Mouse (Mus musculus): ENCODE results near the gene Jakmip3.

Jakmip3 gene

DNA sequence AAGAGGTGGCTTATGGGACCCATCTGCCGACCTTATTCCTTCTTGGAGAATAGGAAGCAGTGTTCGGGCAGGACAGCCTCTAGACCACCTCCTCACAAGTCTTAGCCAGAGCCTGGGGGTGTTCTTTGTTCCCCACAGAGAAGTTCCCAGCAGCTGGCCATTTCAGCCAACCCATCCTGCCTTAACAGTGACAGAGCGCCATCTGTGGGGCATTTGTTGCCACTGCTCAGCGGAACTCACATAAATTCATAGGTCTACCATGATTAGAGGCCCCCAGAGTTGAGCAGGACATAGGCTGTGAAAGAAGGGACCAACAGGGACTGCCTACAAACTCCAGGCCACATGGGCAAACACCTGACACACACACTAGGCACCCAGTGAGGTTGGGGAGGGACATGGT lies 122.9 kb downstream of the Jakmip3 start:
- DNase-seq (ENCODE audit: low read depth, low spot score), result no peak

- peak; percentile 93 for DNase-seq (ENCODE audit: low read depth, low spot score)
Observed at GRCm38 (mm10) chr7:139068182-139068623, 127.7 kb downstream of the Jakmip3 start.

GRCm38 (mm10) chr7:139074189-139074588 lies 133.7 kb downstream of the Jakmip3 start:
- DNase-seq (ENCODE audit: low read depth, low spot score), result no peak

- DNase-seq (ENCODE audit: low read depth, low spot score), result peak; percentile 56
Observed at GRCm38 (mm10) chr7:139075054-139075794, 134.7 kb downstream of the Jakmip3 start.

DNA sequence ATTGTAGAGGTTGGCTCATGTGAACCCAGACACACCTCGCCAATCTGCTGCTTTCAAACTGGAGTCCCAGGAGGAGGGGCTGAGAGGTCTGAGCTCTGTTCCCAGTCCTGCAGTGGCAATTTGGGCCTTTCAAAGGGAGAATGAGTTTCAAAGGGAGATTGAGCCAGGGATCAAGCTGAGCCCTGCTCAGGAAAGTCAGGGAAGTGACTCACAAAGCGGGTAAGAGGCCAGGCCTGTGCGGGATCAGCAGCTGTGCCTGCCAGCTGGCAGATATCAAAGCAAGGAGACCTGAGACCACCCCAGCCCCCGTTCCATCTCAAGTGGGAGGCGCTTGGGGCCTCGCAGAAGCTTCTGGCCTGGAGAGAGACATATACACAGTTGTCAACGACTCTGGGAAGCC lies 136.8 kb downstream of the Jakmip3 start:
- peak; percentile 90 for DNase-seq (ENCODE audit: low read depth, low spot score)

GRCm38 (mm10) chr7:139078181-139078580 lies 137.7 kb downstream of the Jakmip3 start:
- peak; percentile 59 for DNase-seq (ENCODE audit: low read depth, low spot score)

GRCm38 (mm10) chr7:139079141-139079540 lies 138.6 kb downstream of the Jakmip3 start:
- DNase-seq (ENCODE audit: low read depth, low spot score), result no peak

- no peak for DNase-seq (ENCODE audit: low read depth, low spot score)
Observed at GRCm38 (mm10) chr7:139080714-139081113, 140.2 kb downstream of the Jakmip3 start.

DNA sequence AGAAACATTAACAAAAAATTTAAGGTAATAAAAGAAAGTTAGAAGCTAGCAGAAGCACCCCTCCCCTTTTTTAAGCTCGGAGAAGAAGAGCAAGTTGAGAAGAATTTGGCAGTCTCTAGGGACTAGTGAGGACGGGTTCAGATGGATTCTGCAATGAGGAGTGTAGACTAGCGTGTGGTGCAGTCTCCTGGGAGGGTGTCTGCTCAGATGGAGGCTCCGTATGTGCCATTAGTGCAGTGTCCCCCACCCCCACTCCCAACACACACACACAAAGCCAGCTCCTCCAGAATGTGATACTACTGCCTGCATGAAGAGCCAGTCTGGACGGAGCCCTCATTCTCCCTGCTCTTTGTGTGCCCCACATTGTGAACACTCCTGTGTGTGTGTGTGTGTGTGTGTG lies 140.6 kb downstream of the Jakmip3 start:
- no peak for DNase-seq (ENCODE audit: low read depth, low spot score)

- DNase-seq (ENCODE audit: low read depth, low spot score), result no peak
Observed at GRCm38 (mm10) chr7:139082281-139082680, 141.8 kb downstream of the Jakmip3 start.

DNA sequence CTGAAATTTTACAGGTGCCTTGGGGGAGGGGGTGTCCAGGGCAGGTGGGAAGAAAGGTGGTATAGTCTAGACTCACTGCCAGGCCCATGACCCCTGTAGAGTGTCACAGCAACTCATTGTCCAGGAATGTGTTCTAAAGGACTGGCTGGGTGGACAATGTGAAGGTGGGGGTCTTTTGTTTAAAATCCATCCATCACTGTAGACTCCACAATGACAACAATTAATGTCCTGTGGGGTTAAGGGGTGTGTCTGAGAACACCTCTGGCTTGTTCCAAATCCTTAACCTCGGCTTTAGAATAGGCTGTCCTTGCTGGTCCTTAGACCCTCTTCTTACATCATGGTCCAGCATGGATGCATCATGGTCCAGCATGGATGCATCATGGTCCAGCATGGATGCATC lies 143.8 kb downstream of the Jakmip3 start:
- no peak for DNase-seq (ENCODE audit: low read depth, low spot score)

- peak; percentile 96 for DNase-seq (ENCODE audit: low read depth, low spot score)
Observed at GRCm38 (mm10) chr7:139085629-139086194, 145.2 kb downstream of the Jakmip3 start, which contains the start of gene Dpysl4. Gene Dpysl4, plus strand, starts transcription at chr7:139086001.

DNA sequence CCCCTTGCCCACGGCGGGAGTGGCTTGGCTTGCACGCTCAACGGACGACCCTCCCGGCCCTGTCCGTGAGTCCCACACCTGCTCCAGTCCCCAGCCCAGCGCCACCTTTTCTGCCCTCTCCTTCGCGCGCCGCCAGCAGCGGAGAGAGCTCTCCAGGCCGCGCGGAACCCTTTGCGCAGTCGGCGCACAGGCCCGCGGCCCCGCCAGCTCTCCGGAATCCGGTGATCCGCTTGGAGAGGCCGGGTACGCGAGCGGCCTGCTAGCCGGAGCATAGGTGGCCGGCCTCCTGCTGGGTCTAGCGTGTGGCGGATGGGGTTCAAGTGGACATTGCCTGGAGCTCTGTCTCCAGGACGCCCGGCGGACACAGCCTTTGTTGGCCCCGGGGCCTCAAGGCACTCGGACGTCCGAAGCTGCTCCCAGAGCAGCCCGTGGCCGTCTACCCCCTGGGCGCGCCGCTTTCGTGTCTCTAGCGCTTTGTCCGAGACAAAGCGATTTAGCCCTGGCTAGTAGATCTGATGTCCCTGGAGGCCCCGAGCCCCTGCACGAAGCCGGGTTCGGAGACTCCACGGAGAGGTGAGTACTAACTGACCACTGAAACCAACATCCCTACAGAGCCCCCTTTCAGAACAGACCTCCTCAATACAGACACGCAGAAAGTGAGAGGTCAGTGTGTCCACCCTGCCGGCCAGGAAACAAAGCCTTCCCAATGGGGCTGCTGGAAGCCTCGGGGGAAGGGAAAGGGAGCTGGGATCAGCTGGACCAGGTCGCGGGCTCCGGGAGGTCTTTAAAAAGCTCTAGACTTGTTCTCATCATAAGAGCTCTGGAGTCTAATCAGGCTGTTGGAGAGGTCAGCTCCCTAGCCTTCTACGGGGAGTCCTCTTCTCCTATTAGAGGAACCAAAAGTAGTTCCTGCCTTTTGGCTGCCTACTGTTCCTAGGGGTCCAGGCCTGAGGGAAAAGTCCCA lies 145.9 kb downstream of the Jakmip3 start:
- DNase-seq (ENCODE audit: low read depth, low spot score), result peak; percentile 64

- peak; percentile 86 for DNase-seq (ENCODE audit: low read depth, low spot score)
Observed at GRCm38 (mm10) chr7:139087801-139088200, 147.3 kb downstream of the Jakmip3 start.

DNA sequence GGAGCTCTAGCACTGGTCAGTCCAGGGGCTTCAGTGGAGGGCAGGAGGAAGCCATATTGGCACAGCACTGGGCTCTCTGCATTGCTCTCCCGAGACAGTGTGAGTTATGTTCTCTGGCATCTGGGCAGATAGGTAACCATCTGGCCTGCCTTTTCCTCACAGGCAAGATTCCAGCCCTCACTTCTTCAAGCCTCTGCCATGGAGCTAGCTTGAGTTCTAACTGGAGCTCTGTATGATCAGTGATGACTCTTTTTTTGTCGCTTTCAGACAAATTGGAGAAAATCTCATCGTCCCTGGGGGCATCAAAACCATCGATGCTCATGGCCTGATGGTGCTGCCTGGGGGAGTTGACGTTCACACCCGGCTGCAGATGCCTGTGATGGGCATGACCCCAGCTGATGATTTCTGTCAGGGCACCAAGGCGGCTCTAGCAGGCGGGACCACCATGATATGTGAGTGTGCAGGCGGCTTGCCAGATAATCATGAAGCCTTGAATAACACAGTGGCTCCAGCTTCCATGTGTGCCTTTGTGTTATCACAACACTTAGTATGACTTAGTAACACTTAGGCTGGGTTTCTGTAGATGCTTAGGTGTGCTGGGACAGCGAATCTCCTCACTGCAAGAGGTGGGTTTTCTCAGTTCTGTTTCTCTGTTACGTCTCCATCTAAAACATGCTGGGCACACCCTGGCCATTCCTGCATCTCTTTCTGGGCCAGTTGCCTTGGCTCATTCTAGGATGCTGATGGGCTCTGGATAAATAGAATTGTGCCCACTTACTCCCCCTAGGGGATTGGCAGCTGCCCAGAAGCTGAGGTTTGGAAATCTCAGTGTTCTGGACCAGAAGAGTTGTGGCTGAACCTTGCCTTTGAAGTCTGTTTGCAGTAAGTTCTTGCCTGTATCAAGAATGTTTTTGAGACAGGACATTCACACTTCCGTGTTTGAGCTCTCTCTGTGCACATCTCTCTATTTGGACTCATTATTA lies 149.7 kb downstream of the Jakmip3 start:
- DNase-seq (ENCODE audit: low read depth, low spot score), result peak; percentile 66

- DNase-seq (ENCODE audit: low read depth, low spot score), result no peak
Observed at GRCm38 (mm10) chr7:139091681-139092080, 151.2 kb downstream of the Jakmip3 start.

DNA sequence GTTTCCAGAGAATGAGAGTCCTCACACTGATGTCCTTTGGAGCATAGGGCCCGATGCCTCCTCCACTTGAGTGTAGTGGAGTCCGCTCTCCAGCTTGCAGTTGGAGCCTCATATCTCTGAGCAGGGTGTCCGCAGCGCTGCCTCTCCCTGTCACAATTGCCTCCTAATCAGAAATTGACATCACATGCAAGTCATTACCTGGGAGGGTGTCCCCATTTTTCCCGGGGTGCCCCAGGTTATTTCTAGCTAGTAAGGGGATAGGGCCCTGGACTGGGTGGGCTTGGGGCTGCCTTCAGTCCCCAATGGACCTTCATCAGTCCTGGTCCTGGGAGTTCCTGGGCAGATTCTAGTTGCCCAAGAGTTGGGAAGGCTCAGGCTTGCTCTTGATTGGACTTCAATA lies 152.1 kb downstream of the Jakmip3 start:
- no peak for DNase-seq (ENCODE audit: low read depth, low spot score)

DNA sequence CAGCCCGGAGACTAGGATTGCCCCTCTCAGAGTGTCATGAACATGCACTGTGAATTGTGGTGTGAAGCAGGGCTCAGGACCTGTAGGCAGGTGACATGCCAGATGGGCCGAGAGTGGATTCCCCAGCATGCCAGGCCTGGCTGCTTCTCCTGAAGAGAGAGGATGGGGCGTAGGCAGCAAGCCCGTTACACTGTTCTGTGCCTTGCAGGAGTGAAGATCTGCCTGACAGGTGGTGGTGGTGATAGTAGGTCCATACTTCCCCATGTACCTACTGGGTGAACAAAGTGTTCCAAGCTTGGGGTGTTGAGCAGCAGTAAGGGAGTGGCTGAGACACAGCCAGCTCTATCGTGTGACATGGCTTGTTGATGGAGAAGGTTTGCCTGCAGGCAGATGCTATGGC lies 152.6 kb downstream of the Jakmip3 start:
- peak; percentile 97 for DNase-seq (ENCODE audit: low read depth, low spot score)

GRCm38 (mm10) chr7:139093781-139094180 lies 153.3 kb downstream of the Jakmip3 start:
- no peak for DNase-seq (ENCODE audit: low read depth, low spot score)

DNA sequence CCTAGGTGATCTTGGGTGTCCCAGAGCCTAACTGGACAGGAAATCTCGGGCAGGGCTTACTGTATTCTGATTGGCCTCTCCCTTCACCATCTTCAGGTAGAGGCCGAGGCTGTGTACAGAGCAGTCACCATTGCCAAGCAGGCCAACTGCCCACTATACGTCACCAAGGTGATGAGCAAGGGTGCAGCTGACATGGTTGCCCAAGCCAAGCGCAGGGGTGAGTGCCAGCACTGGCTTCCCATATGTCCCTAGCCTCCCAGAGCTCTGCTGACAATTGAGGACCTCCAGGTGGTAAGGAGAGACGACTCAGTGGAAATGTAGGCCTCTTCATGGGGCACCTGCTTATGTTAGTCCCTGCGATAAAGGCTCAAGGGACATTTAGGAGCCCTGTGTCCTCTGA lies 154.2 kb downstream of the Jakmip3 start:
- peak; percentile 98 for DNase-seq (ENCODE audit: low read depth, low spot score)

DNA sequence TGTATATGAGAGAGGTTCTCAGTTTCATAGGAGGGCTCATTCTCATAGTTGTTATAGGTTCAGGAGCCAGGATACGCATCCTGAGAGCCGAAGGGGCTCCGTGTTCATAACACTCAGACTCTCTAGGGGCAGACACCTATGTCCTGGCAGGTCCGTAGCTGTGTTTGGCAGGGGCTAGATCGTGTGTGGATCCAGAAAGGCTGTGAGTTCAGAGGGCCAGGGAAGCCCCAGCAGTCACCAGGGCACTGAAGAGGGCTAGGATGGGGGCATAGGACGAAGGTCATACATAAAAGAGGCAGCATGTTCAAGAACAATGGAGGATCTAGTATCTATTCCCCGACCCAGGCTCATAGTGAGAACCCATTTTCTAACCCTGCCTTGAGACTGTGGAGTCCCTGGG lies 154.8 kb downstream of the Jakmip3 start:
- no peak for DNase-seq (ENCODE audit: low read depth, low spot score)
